Mouse (Mus musculus) right cerebral cortex, postnatal 25 days (tissue): ENCODE results near the gene Iqschfp.

Source experiments
- DNase-seq: peaks from one replicate; pipeline ENCODE4 v3.0.0; 2022

Gene Iqschfp

DNA sequence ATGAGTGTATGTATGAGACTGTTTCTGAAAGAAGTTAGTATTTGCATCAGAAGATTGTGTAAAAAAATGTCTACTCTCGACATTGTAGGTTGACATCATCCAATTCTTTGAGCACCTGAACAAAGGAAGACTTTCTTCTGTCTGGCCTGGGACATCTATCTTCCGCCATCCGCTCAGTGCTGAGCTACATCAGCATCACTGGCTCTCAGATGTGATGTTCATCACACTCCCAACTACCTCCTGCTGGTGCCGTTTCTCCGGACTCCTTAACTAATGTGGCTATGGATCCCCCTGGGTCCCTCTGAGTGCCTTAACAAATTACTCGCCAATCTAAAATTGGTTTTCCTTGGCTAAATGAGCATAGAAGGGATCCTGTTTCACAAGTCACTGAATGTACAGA is 772.3 kb downstream of the Iqschfp start:
- DNase-seq = no peak

DNA sequence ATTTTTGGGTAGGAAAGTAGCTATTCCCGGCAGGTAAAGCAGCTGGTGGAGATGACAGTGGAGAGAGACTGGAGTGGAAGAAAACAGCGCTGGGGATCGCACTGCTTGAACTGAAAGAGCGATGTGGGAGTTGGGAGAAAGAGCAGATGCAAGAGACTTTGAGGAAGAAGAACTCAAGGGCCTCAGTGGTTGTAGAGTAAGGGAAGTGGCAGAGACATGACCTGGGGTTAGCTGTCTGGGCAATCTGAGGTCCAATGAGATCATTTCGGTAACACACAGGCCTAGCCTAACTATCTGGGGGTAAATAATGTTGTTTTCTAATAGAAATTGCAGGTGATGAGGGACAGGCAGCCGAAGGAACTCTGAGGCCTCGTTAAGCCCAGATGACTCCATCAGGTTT is 774.3 kb downstream of the Iqschfp start:
- DNase-seq = no peak

DNA sequence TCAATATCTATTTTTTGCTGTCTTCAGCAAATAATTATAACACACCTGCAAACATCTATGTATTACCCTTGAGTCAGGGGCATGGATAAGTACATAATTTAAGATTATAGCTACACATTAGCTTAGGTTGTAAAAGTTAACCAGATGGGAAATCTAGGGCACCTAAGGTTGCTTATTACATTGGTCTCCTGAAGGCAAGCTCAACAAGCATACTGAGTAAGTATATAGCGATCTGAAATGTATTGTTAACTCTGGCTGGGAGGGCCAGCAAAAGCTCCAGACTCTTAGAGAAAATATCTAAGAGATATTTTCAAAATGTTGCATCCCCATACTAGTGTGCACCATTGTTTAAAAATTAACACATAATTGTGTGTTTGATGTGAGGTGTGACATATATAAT is 775.8 kb downstream of the Iqschfp start:
- no peak for DNase-seq

DNA sequence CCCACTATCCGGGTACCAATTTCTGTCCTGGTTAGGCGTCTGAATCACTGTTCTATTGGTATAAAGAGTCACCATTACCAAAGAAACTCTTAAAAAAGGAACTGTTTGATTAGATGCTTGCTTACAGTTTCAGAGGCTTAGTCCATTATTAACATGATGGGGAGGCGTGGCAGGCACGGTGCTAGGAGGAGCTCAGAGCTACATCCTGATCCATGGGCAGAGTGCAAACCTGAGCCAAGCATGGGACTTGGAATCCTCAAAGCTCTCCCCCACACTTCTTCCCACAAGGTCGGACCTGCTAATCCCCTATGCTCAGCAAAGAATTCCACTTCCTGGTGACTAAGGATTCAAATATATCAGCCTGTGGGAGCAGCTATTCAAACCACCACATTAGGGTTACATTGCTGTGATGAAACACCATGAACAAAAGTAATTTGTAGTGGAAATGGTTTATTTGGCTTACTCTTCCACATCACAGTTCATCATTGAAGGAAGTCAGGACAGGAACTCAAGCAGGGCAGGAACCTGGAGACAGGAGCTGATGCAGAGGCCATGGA is 777.5 kb downstream of the Iqschfp start:
- no peak for DNase-seq

DNA sequence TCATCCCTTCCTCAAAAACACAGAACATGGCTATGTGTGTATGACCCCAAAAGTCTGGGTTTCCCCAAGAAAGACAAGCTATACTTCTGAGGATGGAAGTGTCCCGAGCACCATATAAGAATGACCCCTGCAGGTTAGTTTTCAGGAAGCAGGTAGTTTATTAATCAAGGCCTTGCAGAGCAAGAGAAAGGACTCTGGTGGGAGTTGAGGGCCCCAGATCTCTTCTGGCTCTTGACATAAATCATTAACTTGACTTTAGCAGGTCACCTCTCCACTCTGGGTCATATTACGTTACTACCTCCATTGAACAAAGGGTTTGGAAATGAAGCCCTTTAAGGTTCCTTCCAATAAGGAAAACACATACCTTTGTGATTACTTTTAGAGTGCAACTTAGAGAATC is 782.7 kb downstream of the Iqschfp start:
- DNase-seq = no peak

DNA sequence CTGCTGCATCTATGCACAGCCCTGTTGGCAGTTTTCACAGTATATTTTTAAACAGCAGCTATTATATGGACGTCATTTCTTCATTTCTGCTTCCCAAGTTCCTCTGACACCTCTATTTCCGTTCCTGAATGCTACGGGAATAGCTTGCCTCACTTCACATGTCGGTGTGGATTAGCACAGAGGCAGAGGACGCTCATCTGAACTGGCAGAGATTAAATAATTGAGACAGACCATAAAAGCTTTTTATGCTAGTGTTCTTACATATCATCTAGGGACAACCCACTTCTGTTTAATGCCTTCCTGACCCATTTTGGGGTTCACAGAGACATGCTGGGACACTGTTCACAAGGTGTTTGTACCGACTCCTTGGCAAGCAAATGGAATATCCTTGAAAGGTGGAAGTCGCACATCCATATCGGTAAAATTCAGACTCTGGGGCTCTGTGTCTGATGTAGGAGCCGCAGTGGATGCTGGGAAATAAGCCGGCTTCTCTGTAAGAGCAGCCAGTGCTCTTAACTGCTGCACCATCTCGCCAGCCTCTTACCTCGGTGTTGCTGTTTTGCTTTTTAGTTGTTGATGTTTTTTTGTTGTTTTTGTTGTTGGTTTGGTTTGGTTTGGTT is 783.3 kb downstream of the Iqschfp start:
- DNase-seq = no peak
